Mouse (Mus musculus) neural tube, embryonic 15.5 days (tissue): ENCODE measurements around the gene Fam160a2. TPM values are rescaled to one million over a fixed set of nuclear protein-coding genes. Genes with fewer than 3 reads are reported as not detected.
A peak's percentile ranks its signal among the peaks of the same experiment; 100 is the strongest.
"Not testable (repeated sequence)": the region's sequence is repeated elsewhere in the genome, so short reads cannot be mapped to it uniquely, and the experiment has no call there.

Experiments
- ATAC-seq: fragments of 200-750 bp; cut with Nextera tagmentation; 2 replicates; pipeline ENCODE4 v1.8.0; 2017; ENCODE audit warnings: mild to moderate bottlenecking, moderate TSS enrichment, moderate library complexity; ENCODE audit not compliant: low FRiP score
- H3K27ac ChIP-seq: fragments of 300-500 bp; sonication (generic); replicated peaks from 2 replicates; pipeline ENCODE4 v1.5.1; 2015; ENCODE audit warnings: mild to moderate bottlenecking, inconsistent platforms
- H3K27me3 ChIP-seq: fragments of 300-500 bp; sonication (generic); replicated peaks from 2 replicates; pipeline ENCODE4 v1.6.1; 2015; ENCODE audit warnings: inconsistent platforms
- H3K36me3 ChIP-seq: fragments of 300-500 bp; sonication (generic); 2 replicates; pipeline ENCODE4 v1.6.1; 2015; ENCODE audit warnings: inconsistent platforms
- H3K4me1 ChIP-seq: fragments of 300-500 bp; sonication (generic); 2 replicates; pipeline ENCODE4 v1.6.1; 2015; ENCODE audit warnings: inconsistent platforms
- H3K4me2 ChIP-seq: fragments of 300-500 bp; sonication (generic); 2 replicates; pipeline ENCODE4 v1.6.1; 2015; ENCODE audit warnings: inconsistent platforms, mild to moderate bottlenecking, moderate library complexity
- H3K4me3 ChIP-seq: fragments of 300-500 bp; sonication (generic); replicated peaks from 2 replicates; pipeline ENCODE4 v1.5.1; 2015; ENCODE audit warnings: mild to moderate bottlenecking, inconsistent platforms
- H3K9ac ChIP-seq: fragments of 300-500 bp; sonication (generic); replicated peaks from 2 replicates; pipeline ENCODE4 v1.6.1; 2015; ENCODE audit warnings: mild to moderate bottlenecking, inconsistent platforms
- H3K9me3 ChIP-seq: fragments of 300-500 bp; sonication (generic); replicated peaks from 2 replicates; pipeline ENCODE4 v1.6.1; 2016; ENCODE audit warnings: inconsistent platforms
- WGBS: fragments of 180-500 bp; shearing (Covaris S2); methylation state at CpG from one replicate; pipeline ENCODE4 v1.1.7; 2015; ENCODE audit warnings: mixed read lengths; 5-methylcytosine and 5-hydroxymethylcytosine counted together
- polyA plus RNA-seq: library from polyadenylated mRNA; unstranded; fragments of >200 nt; fragmentation: Nextera tagmentation; extraction: Ambion mirVana; gene quantifications from 2 replicates; pipeline ENCODE4 v1.2.1, GENCODE M21; 2015

Fam160a2 gene
- polyA plus RNA-seq, 1 experiment from 2014 or later = 41.9 TPM

DNA sequence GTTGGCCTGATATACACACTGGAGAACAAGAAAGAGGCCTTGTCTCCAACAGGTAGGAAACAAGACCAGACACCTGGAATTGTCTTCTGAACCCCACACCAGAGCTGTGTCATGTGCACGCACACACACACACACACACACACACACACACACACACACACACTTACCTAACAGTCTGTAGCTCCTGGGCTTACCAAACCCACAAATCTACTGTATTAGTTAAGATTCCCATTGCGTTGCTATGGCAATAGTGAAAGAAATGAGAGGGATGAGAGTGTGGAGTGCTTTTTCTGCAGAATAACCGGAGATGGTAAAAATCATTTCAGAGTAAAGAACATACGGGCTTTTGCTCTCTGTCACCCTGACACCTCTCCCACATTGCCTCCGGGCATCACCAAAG, 18.3 kb upstream of the Fam160a2 start:
- no peak for ATAC-seq
- H3K4me2 ChIP-seq = no peak overlapping the region
- H3K4me1 ChIP-seq = no peaks in the 10 kb centered on the region
- H3K27ac ChIP-seq = no peak overlapping the region
- no peak overlapping the region for H3K4me3 ChIP-seq
- H3K9ac ChIP-seq = no peak overlapping the region
- no peaks in the 10 kb centered on the region for H3K9me3 ChIP-seq
- WGBS = 78% methylated on average over 5 of the region's 5 CpGs
- no peaks in the 10 kb centered on the region for H3K36me3 ChIP-seq
- no peaks in the 10 kb centered on the region for H3K27me3 ChIP-seq

DNA sequence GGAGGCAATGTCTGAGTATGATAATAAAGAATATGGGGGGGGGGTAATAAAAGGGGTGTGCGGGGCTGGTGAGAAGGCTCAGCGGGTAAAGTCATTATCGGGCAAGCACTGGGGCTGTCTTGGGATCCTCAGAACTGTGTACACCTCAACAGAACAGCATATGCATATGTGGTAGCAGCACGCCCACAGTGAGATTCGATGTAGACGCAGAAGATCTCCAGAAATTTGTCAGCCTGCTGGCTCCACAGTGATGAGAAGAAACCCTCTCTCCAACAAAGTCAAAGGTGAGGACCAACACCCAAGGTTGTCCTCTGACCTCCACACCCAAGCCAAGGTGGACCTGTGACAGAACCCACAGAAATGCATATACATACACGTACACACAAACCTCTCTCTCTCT, 16.7 kb upstream of the Fam160a2 start:
- Histone ChIP-seq H3K27me3 (no peaks in the 10 kb centered on the region), H3K9ac (no peak overlapping the region), H3K4me2 (no peak overlapping the region), H3K4me3 (no peak overlapping the region), H3K27ac (no peak overlapping the region), H3K36me3 (no peaks in the 10 kb centered on the region), H3K4me1 (no peaks in the 10 kb centered on the region), H3K9me3 (no peaks in the 10 kb centered on the region)
- WGBS = 89% methylated on average over 7 of the region's 7 CpGs
- ATAC-seq = no peak

DNA sequence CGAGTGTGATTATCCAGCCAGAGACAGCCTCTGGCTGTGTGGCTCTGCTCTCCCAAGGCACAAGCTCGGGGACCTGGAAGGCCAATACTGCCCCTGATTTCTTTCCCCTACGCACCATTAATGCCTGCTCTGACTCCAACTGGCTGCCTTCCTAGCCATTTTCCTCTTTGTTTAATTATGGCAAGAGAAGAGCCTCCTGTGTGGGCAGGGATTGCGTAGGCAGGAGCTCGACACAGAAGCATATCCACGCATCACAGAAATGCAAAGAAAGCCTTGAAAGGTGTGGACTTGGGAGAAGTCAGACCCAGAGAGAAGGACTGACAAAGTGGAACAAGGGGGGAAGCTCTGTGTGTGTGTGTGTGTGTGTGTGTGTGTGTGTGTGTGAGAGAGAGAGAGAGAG, 14.5 kb upstream of the Fam160a2 start:
- 70% methylated on average over 6 of the region's 6 CpGs for WGBS
- ATAC-seq = no peak
- Histone ChIP-seq H3K9me3 (no peaks in the 10 kb centered on the region), H3K4me3 (no peak overlapping the region), H3K27me3 (no peaks in the 10 kb centered on the region), H3K4me2 (no peak overlapping the region), H3K27ac (no peak overlapping the region), H3K36me3 (no peaks in the 10 kb centered on the region), H3K4me1 (no peaks in the 10 kb centered on the region), H3K9ac (no peak overlapping the region)

DNA sequence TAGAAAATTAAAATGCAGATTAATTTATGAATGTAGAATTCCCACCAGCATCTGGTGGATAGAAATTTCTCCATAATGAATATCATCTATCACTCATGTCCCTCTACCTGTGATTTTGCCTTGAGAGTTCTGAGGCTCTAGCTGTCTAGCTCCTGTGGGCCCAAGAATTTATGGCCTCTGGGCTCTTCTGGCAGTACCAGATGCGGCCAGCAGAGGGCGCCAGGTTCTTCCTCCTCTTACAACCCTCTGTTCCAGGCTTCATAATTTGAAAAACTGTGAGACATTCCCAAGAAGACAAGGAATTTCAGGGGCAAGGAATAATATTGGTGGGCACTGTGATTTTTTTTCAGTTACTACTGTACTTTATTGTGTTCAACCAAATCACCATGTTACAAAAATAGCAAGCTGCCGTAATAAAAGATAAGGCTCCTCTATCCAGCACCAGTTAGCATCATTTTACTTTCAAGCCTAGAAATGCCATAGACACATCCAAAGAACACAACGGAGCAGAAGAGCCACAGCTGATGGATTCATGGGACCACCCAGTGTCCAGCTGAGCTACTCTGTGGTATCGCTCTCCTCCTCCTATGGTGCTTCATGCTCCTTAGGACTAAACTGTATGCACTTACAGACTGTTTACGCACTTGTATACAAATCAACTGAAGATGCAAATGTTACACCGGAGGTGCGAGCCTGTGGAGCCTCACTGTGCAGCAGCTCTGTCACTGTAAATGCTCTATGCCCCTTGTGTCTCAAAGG, 12.2 kb upstream of the Fam160a2 start:
- not testable (repeated sequence) for H3K27me3 ChIP-seq, H3K27ac ChIP-seq, H3K9ac ChIP-seq, H3K4me3 ChIP-seq, H3K4me2 ChIP-seq, ATAC-seq, H3K36me3 ChIP-seq, H3K4me1 ChIP-seq, H3K9me3 ChIP-seq
- 57% methylated on average over 8 of the region's 8 CpGs for WGBS

DNA sequence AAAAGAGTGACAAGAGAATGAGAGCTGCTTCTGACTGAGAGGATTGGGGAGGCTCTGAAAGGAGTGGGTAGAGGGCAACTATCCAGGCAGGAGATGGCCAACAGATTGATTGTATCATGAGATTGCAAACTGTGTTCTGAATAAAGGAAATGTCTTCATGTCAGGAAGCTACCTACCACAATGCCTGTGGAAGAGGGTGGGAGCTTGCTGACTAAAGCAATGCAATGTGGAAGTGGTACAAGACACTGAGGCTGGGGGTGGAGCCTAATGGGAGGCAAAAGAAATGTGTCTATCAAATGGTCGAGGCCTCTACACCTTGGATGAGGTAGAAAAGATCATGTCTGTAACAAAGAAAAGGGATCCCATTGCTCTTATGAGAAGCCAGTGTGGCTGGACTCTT, 6.5 kb upstream of the Fam160a2 start:
- no peak for ATAC-seq

DNA sequence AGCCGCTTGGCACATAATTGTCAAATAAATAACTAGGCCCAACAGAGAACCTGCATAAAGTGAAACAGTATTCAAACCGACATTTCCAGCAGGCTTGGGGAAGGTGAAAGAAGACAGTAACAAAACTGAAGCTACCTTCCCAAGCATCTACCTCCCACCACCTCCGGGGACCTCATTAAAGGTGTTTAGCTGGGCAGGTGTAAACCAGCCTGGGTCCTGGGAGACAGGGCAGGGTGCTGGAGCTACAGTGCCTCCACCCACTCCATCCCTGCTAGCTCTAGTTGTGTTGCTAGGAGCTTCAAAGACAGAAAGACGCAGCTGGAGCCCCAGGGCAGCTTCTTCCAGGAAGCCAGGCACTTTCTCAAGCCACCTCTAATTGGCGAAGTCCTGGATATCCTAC, 4.4 kb upstream of the Fam160a2 start, which contains the start of gene Cnga4:
Cnga4 (plus strand) TSS at position 301 of the 400 bp plus-strand sequence.
- Histone ChIP-seq H3K9me3 (no peaks in the 10 kb centered on the region), H3K36me3 (no peaks in the 10 kb centered on the region), H3K4me1 (peaks cover 10% of the 10 kb centered on the region), H3K27ac (no peak within 1 kb of the TSS), H3K27me3 (no peaks in the 10 kb centered on the region), H3K9ac (no peak within 1 kb of the TSS), H3K4me2 (no peak within 1 kb of the TSS), H3K4me3 (no peak within 1 kb of the TSS)
- WGBS = 75% methylated on average over 5 of the region's 5 CpGs
- no peak for ATAC-seq

More for the DNA sequence above, 6.5 kb upstream of the Fam160a2 start:
- 72% methylated on average over 1 of the region's 1 CpGs for WGBS
- no peak overlapping the region for H3K4me2 ChIP-seq
- no peaks in the 10 kb centered on the region for H3K9me3 ChIP-seq
- no peaks in the 10 kb centered on the region for H3K36me3 ChIP-seq
- H3K4me1 ChIP-seq = no peaks in the 10 kb centered on the region
- H3K4me3 ChIP-seq = no peak overlapping the region
- no peak overlapping the region for H3K9ac ChIP-seq
- no peak overlapping the region for H3K27ac ChIP-seq
- no peaks in the 10 kb centered on the region for H3K27me3 ChIP-seq

DNA sequence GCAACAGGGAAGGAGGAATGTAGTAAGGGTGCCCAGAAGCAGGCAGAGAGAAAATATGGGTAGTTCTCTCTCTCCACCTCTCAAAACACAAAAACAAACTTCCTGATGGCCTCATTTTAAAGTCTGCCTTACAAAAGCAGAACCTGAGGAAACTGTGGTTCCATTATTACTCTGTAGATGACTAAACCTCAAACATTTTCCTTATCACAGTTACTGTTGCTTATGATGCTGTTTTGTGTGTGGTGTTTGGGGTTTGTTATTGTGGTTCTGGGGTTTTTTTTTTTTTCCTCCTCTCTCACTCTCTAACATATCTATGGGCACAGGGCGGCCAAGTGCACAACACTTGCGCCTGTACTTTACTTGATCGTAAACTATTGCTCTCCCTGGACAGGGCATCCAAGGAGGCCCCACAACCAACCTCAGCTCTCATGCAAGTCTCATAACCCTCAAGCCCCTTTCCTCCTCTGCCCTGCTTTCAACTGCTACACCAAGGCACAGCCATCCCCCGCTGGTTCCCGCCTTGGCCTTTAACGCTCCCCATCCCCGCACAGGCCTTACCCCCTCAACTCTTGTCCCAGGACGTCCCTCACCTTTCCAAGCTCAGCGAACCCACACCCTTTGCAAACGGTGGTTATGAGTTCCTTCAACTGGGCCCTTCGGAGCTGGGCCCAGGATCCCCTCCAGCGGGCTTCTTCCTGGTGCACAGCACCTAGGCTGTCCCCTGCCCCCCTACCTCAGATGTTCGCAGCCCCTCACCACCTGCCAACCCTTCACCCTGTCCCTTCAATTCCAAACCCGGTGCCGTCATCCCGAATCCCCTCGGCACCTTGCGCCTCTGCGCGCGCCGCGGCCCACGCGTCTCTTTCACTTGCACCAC, 558 bp downstream of the Fam160a2 start:
- Histone ChIP-seq H3K27me3 (no peaks in the 10 kb centered on the region), H3K9me3 (no peaks in the 10 kb centered on the region), H3K9ac (peak overlapping the region; percentile 91), H3K4me1 (peaks cover 18% of the 10 kb centered on the region), H3K27ac (peak overlapping the region; percentile 75), H3K4me3 (peak overlapping the region; percentile 89), H3K36me3 (peaks cover 3% of the 10 kb centered on the region; the same call in 1 of the 2 replicates), H3K4me2 (peak overlapping the region; percentile 90)
- peak; percentile 35; the same call in 1 of the 2 replicates for ATAC-seq
- under 1% methylated on average over 25 of the region's 25 CpGs for WGBS

DNA sequence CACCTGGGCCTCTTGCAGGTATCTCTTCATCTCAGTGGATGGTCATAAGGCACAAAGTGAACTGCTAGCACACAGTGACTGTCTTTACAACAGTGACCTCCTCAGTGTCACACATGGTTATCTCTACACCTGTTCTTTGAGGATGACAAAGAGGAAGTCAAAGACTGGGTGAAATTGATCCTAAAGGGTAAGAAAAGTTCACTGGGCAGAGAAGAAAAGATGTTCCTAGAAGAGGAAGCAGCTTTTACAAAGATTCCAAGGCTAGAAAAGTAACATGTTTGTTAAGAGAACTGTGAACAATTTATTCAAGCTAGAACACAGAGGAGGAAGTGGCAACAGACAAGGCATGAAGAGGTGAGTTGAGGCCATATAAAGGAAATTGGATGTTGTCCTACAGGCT, 3.7 kb downstream of the Fam160a2 start:
- no peaks in the 10 kb centered on the region for H3K27me3 ChIP-seq
- H3K9ac ChIP-seq = no peak overlapping the region
- peaks cover 3% of the 10 kb centered on the region; the same call in 1 of the 2 replicates for H3K36me3 ChIP-seq
- H3K4me3 ChIP-seq = no peak overlapping the region
- H3K4me1 ChIP-seq = peaks cover 16% of the 10 kb centered on the region
- H3K9me3 ChIP-seq = no peaks in the 10 kb centered on the region
- ATAC-seq = no peak
- H3K27ac ChIP-seq = no peak overlapping the region
- H3K4me2 ChIP-seq = no peak overlapping the region

DNA sequence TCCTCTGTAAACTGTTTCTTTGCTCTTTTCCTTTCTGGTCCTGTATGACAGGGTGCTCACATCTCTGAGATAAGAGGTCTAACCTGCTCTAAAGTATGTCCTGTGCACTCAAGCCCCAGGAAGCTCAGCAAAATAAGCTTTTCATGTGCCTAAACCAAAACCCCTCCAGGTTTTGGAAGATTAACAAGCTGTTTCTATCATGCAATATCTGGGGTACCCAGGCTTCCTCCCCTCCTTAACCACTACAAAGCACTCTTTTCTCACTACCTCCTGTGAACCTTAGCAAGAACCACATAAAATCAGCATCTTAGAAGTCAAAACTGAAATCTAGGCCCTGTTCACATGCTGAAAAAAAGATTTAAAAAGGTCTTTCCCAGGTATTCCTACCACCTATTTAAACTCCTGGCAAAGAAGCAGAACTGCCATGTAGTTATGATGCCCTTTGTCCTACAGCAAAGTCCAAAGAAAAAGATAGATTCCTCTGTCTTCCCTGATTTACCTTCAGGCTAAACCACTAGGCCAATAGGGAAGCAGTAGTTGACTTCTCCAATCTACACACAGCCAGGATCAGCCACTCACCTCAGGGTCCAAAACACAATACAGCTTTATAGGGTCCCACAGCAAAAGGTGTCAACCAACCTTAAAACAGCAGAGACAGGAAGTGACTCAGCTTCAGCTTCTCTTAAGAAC, 4.6 kb downstream of the Fam160a2 start:
- peaks cover 3% of the 10 kb centered on the region; the same call in 1 of the 2 replicates for H3K36me3 ChIP-seq
- no peak overlapping the region for H3K4me2 ChIP-seq
- H3K27ac ChIP-seq = no peak overlapping the region
- H3K27me3 ChIP-seq = no peaks in the 10 kb centered on the region
- no peak overlapping the region for H3K9ac ChIP-seq
- H3K4me1 ChIP-seq = peaks cover 10% of the 10 kb centered on the region
- ATAC-seq = no peak
- H3K4me3 ChIP-seq = no peak overlapping the region
- H3K9me3 ChIP-seq = no peaks in the 10 kb centered on the region

DNA sequence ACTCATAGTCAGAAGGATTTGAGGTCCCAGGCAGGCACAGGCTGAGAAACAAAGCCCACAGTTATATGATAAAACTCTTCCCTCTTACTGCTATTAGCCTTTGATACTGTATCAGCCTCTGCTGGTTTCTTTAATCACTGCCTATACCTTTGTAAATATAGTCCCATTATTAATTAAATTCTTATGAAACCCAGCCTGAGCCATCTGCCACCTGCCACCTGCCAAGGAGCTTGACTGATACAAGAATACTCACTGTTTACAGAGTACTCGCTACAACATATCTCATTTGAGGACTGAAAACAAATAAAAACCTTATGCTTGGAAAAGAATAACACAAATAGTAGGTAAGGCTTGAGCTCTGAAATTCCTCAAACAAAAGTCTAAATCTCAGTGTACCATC, 5.2 kb downstream of the Fam160a2 start:
- Histone ChIP-seq H3K4me3 (no peak overlapping the region), H3K36me3 (peaks cover 8% of the 10 kb centered on the region), H3K9ac (no peak overlapping the region), H3K9me3 (no peaks in the 10 kb centered on the region), H3K4me2 (no peak overlapping the region), H3K4me1 (peaks cover 10% of the 10 kb centered on the region), H3K27ac (no peak overlapping the region), H3K27me3 (no peaks in the 10 kb centered on the region)
- no peak for ATAC-seq
- WGBS = 92% methylated on average over 1 of the region's 1 CpGs

DNA sequence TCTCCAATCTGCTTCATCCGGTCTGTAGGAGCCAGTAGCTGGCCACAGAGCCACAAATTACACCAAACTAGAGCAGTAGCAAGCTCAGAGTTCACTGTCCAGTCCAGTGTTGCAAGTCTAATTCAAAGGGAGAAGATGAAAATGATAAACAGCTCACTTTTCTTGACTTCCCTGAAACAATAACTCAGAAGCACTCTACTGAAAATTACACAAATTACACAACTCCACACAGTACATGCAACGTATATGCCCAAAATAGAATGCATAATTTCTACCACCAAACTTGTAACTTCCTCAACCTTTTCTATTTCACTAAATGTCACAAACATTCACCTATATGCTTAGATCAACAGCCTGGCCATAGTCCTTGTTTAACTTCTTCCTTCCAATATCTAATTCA, 9.6 kb downstream of the Fam160a2 start:
- 96% methylated on average over 2 of the region's 2 CpGs for WGBS
- no peaks in the 10 kb centered on the region for H3K27me3 ChIP-seq
- H3K27ac ChIP-seq = no peak overlapping the region
- H3K4me1 ChIP-seq = no peaks in the 10 kb centered on the region
- H3K4me3 ChIP-seq = no peak overlapping the region
- no peak overlapping the region for H3K9ac ChIP-seq
- no peak for ATAC-seq
- no peaks in the 10 kb centered on the region for H3K9me3 ChIP-seq
- H3K4me2 ChIP-seq = no peak overlapping the region
- peaks cover 43% of the 10 kb centered on the region for H3K36me3 ChIP-seq
